Mouse (Mus musculus) intestine, embryonic 14.5 days (tissue): ENCODE data around the gene Hist1h2bh. TPM values are rescaled to one million over a fixed set of nuclear protein-coding genes. Genes with fewer than 3 reads are reported as not detected.
"Not testable (repeated sequence)": the region's sequence is repeated elsewhere in the genome, so short reads cannot be mapped to it uniquely, and the experiment has no call there.

Source experiments
- ATAC-seq: fragments of 200-750 bp; cut with Nextera tagmentation; replicated peaks from 2 replicates; pipeline ENCODE4 v1.8.0; 2017; ENCODE audit warnings: low read depth, moderate number of reproducible peaks, moderate TSS enrichment, moderate library complexity; ENCODE audit not compliant: low FRiP score, low TSS enrichment
- DNase-seq: peaks from one replicate; pipeline ENCODE4 v3.0.0-alpha.2; 2018; ENCODE audit warnings: low spot score
- H3K27ac ChIP-seq: fragments of 300-500 bp; sonication (generic); 2 replicates; pipeline ENCODE4 v1.5.1; 2014; ENCODE audit warnings: low read depth, mild to moderate bottlenecking, control low read depth
- H3K27me3 ChIP-seq: fragments of 300-500 bp; sonication (generic); replicated peaks from 2 replicates; pipeline ENCODE4 v1.6.1; 2014; ENCODE audit warnings: low read length, control low read depth; ENCODE audit not compliant: control insufficient read depth, insufficient read depth
- H3K36me3 ChIP-seq: fragments of 300-500 bp; sonication (generic); 2 replicates; pipeline ENCODE4 v1.6.1; 2014; ENCODE audit warnings: low read length, control low read depth; ENCODE audit not compliant: control insufficient read depth, insufficient read depth
- H3K4me1 ChIP-seq: fragments of 300-500 bp; sonication (generic); replicated peaks from 2 replicates; pipeline ENCODE4 v1.6.1; 2014; ENCODE audit warnings: low read length, control low read depth, mixed read lengths; ENCODE audit not compliant: control insufficient read depth, insufficient read depth
- H3K4me2 ChIP-seq: fragments of 300-500 bp; sonication (generic); 2 replicates; pipeline ENCODE4 v1.6.1; 2014; ENCODE audit warnings: low read length
- H3K4me3 ChIP-seq: fragments of 300-500 bp; sonication (generic); 2 replicates; pipeline ENCODE4 v1.5.1; 2014; ENCODE audit warnings: low read depth, low read length, control low read depth, mixed read lengths
- H3K9ac ChIP-seq: fragments of 300-500 bp; sonication (generic); 2 replicates; pipeline ENCODE4 v1.6.1; 2014; ENCODE audit warnings: mild to moderate bottlenecking, low read length
- H3K9me3 ChIP-seq: fragments of 300-500 bp; sonication (generic); 2 replicates; pipeline ENCODE4 v1.6.1; 2016; ENCODE audit warnings: low read length, control low read depth; ENCODE audit not compliant: control insufficient read depth
- WGBS: fragments of 180-500 bp; shearing (Covaris S2); extraction: QIAGEN DNeasy Blood & Tissue Kit; methylation state at CpG from one replicate; pipeline ENCODE4 v1.1.7; 2014; 5-methylcytosine and 5-hydroxymethylcytosine counted together
- polyA plus RNA-seq: library from polyadenylated mRNA; unstranded; fragments of >200 nt; fragmentation: Nextera tagmentation; extraction: Ambion mirVana; gene quantifications from 2 replicates; pipeline ENCODE4 v1.2.1, GENCODE M21; 2014

The Hist1h2bh gene
- polyA plus RNA-seq, 1 experiment from 2014 or later, result 1.1 TPM

GRCm38 (mm10) chr13:23575864-23576313 is 32.7 kb upstream of the Hist1h2bh start:
- Histone ChIP-seq H3K4me3 (peak overlapping the region; percentile 38), H3K4me1 (peaks cover 14% of the 10 kb centered on the region), H3K9ac (peak overlapping the region; percentile 86), H3K27ac (peak overlapping the region; percentile 80), H3K4me2 (peak overlapping the region; percentile 80)
- WGBS, result 2% methylated on average over 8 of the region's 40 CpGs
- ATAC-seq, H3K36me3 ChIP-seq, H3K9me3 ChIP-seq, H3K27me3 ChIP-seq: not testable (repeated sequence)
- peak; percentile 63 for DNase-seq

- peaks cover 14% of the 10 kb centered on the region for H3K4me1 ChIP-seq
- DNase-seq, result peak; percentile 85
- H3K9me3 ChIP-seq, result no peaks in the 10 kb centered on the region
- H3K27ac ChIP-seq, result peak within 1 kb of the TSS; percentile 80
- peak; percentile 69 for ATAC-seq
- H3K27me3 ChIP-seq, result no peaks in the 10 kb centered on the region
- H3K4me3 ChIP-seq, result peak within 1 kb of the TSS; percentile 38
- no peaks in the 10 kb centered on the region for H3K36me3 ChIP-seq
- H3K4me2 ChIP-seq, result peak within 1 kb of the TSS; percentile 80
- under 1% methylated on average over 18 of the region's 18 CpGs for WGBS
- H3K9ac ChIP-seq, result peak within 1 kb of the TSS; percentile 86
These were observed 32.2 kb upstream of the Hist1h2bh start, which contains the start of gene Hist1h3d for GRCm38 (mm10) chr13:23575271-23575851. Gene Hist1h3d (plus strand): TSS chr13:23575763.

- Histone ChIP-seq H3K9ac (peak overlapping the region; percentile 61), H3K4me2 (peak overlapping the region; percentile 80), H3K4me3 (peak overlapping the region; percentile 59), H3K4me1 (peaks cover 14% of the 10 kb centered on the region), H3K27ac (peak overlapping the region; percentile 98)
- not testable (repeated sequence) for H3K36me3 ChIP-seq, H3K27me3 ChIP-seq, DNase-seq, H3K9me3 ChIP-seq, ATAC-seq
- WGBS, result 0% methylated on average over 6 of the region's 39 CpGs
These were observed 31.5 kb upstream of the Hist1h2bh start for GRCm38 (mm10) chr13:23574546-23575170.

GRCm38 (mm10) chr13:23573898-23574524 is 30.8 kb upstream of the Hist1h2bh start, which contains the start of the genes Hist1h2bf and Hist1h2ad:
Gene Hist1h2bf (minus strand): TSS chr13:23574196.
Gene Hist1h2ad (plus strand): TSS chr13:23574381.
- H3K4me1 ChIP-seq, result peaks cover 14% of the 10 kb centered on the region
- WGBS, result under 1% methylated on average over 21 of the region's 42 CpGs
- ATAC-seq, result peak; percentile 85

GRCm38 (mm10) chr13:23573034-23573897 is 30.1 kb upstream of the Hist1h2bh start:
- Histone ChIP-seq H3K4me3 (peak overlapping the region; percentile 59), H3K4me2 (peak overlapping the region; percentile 79), H3K9ac (peak overlapping the region; percentile 83), H3K27ac (peak overlapping the region; percentile 98), H3K4me1 (peaks cover 14% of the 10 kb centered on the region)
- not testable (repeated sequence) for H3K9me3 ChIP-seq, ATAC-seq, H3K27me3 ChIP-seq, H3K36me3 ChIP-seq
- 10% methylated on average over 17 of the region's 20 CpGs for WGBS
- peak; percentile 77 for DNase-seq

More at GRCm38 (mm10) chr13:23573898-23574524, 30.8 kb upstream of the Hist1h2bh start, which contains the start of the genes Hist1h2bf and Hist1h2ad:
- not testable (repeated sequence) for H3K9me3 ChIP-seq, H3K36me3 ChIP-seq, H3K27me3 ChIP-seq
- Histone ChIP-seq H3K4me2 (peak within 1 kb of the TSS; percentile 80), H3K9ac (peak within 1 kb of the TSS; percentile 83), H3K27ac (peak within 1 kb of the TSS; percentile 98), H3K4me3 (peak within 1 kb of the TSS; percentile 59)
- DNase-seq, result peak; percentile 88

GRCm38 (mm10) chr13:23572218-23573033 is 29.2 kb upstream of the Hist1h2bh start:
- Histone ChIP-seq H3K9me3 (no peaks in the 10 kb centered on the region), H3K4me1 (peaks cover 14% of the 10 kb centered on the region), H3K36me3 (no peaks in the 10 kb centered on the region), H3K9ac (peak overlapping the region; percentile 83), H3K4me3 (peak overlapping the region; percentile 59), H3K27ac (peak overlapping the region; percentile 98), H3K4me2 (peak overlapping the region; percentile 79), H3K27me3 (no peaks in the 10 kb centered on the region)
- 19% methylated on average over 2 of the region's 2 CpGs for WGBS
- DNase-seq (no peak), ATAC-seq (no peak)

GRCm38 (mm10) chr13:23571504-23572217 is 28.5 kb upstream of the Hist1h2bh start:
- peak overlapping the region; percentile 79 for H3K4me2 ChIP-seq
- not testable (repeated sequence) for ATAC-seq, DNase-seq, H3K4me1 ChIP-seq, H3K9me3 ChIP-seq, H3K36me3 ChIP-seq, H3K27me3 ChIP-seq
- H3K9ac ChIP-seq, result peak overlapping the region; percentile 83
- peak overlapping the region; percentile 59 for H3K4me3 ChIP-seq
- WGBS, result under 1% methylated on average over 12 of the region's 34 CpGs
- H3K27ac ChIP-seq, result peak overlapping the region; percentile 98
